Comparison of ENCODE assay signal across 9 mouse cellular contexts in genomic region chr2:65792516-65792915, GRCm38 (mm10). TPM values are rescaled to one million over a fixed set of nuclear protein-coding genes. Genes with fewer than 3 reads are reported as not detected.
DNase-seq lines count a peak whose midpoint lies in the region; ATAC-seq and TF ChIP-seq lines count a peak whose summit lies in the region.
"Had no signal": no experiment of that assay in that cellular context is flagged by ENCODE, and none has a peak within 500 bp of the region (broad histone marks: within the 10 kb centered on the region; RNA-seq: fewer than 3 reads in every experiment).

No protein-coding gene starts in this region.

- H3K27me3 ChIP-seq in kidney, postnatal 0 days (ENCODE audit: insufficient read depth, low read length): no peaks in the 10 kb centered on the region
- no peaks in the 10 kb centered on the region for H3K27me3 ChIP-seq in kidney, embryonic 14.5 days (ENCODE audit: control insufficient read depth, insufficient read depth, low read length)
- no peaks in the 10 kb centered on the region for H3K27me3 ChIP-seq in CH12.LX (replicated peaks)
- no peaks in the 10 kb centered on the region for H3K27me3 ChIP-seq in lung, embryonic 16.5 days (ENCODE audit: control insufficient read depth, insufficient read depth, low read depth, low read length)

- H3K27ac ChIP-seq in kidney, postnatal 0 days: no peak overlapping the region
- H3K27ac ChIP-seq in kidney, embryonic 14.5 days (ENCODE audit: low read depth, low read length): no peak overlapping the region
- H3K27ac ChIP-seq in CH12.LX (ENCODE audit: insufficient read depth, low read depth): no peak overlapping the region
- no peak overlapping the region for H3K27ac ChIP-seq in lung, embryonic 16.5 days (ENCODE audit: low read length)
- H3K27ac ChIP-seq: midbrain, embryonic 12.5 days had no signal

- dilution Hi-C loops in CH12.LX (cut with MboI; ENCODE audit: extremely low pct_ligation_motif_present, extremely low pct_unique_long_range_greater_than_20kb, low sequenced_read_pairs): no loop called here

- H3K4me1 ChIP-seq in kidney, postnatal 0 days (replicated peaks; ENCODE audit: insufficient read depth, low read length): no peaks in the 10 kb centered on the region
- H3K4me1 ChIP-seq in kidney, embryonic 14.5 days (ENCODE audit: control insufficient read depth, insufficient read depth, low read length): no peaks in the 10 kb centered on the region
- peaks cover 0 to 6% of the 10 kb centered on the region in 2 experiments; a peak in 1 of 4 replicates for H3K4me1 ChIP-seq in CH12.LX (ENCODE audit: control insufficient read depth in 1 of 2, insufficient read depth in 2 of 2)
- H3K4me1 ChIP-seq in lung, embryonic 16.5 days (replicated peaks; ENCODE audit: control insufficient read depth, insufficient read depth, low read length): no peaks in the 10 kb centered on the region
- H3K4me1 ChIP-seq: midbrain, embryonic 12.5 days had no signal

- in situ Hi-C loops in CH12.LX (cut with MboI; ENCODE audit: low pct_ligation_motif_present, low pct_unique_long_range_greater_than_20kb, low sequenced_read_pairs): no loop called here

- H3K9me3 ChIP-seq in kidney, postnatal 0 days (replicated peaks; ENCODE audit: low read length): no peaks in the 10 kb centered on the region
- H3K9me3 ChIP-seq in kidney, embryonic 14.5 days (ENCODE audit: control insufficient read depth, low read length): peaks cover 12% of the 10 kb centered on the region
- H3K9me3 ChIP-seq in CH12.LX (replicated peaks; ENCODE audit: low read length): peaks cover 15% of the 10 kb centered on the region
- peaks cover 5% of the 10 kb centered on the region for H3K9me3 ChIP-seq in lung, embryonic 16.5 days (ENCODE audit: control insufficient read depth, low read length)

- TF ChIP-seq RAD21 in CH12.LX (IDR thresholded peaks at IDR 0.05; ENCODE audit: low read depth, low read length): peak; percentile 73

- no peaks in the 10 kb centered on the region for H3K36me3 ChIP-seq in kidney, postnatal 0 days (ENCODE audit: insufficient read depth, low read length)
- H3K36me3 ChIP-seq in kidney, embryonic 14.5 days (ENCODE audit: control insufficient read depth, insufficient read depth, low read length): no peaks in the 10 kb centered on the region
- H3K36me3 ChIP-seq in CH12.LX (replicated peaks in 1 of 2; ENCODE audit: control insufficient read depth in 1 of 2, insufficient read depth in 1 of 2, low read length in 1 of 2): no peaks in the 10 kb centered on the region
- H3K36me3 ChIP-seq in lung, embryonic 16.5 days (ENCODE audit: control insufficient read depth, insufficient read depth, low read length): no peaks in the 10 kb centered on the region

- peak; percentile 83 for TF ChIP-seq CTCF in kidney, postnatal 0 days (IDR thresholded peaks at IDR 0.05; ENCODE audit: low read depth)
- TF ChIP-seq CTCF in CH12.LX (conservative IDR thresholded peaks at IDR 0.05 in 1 of 2, IDR thresholded peaks at IDR 0.05 in 1 of 2; ENCODE audit: low read depth in 2 of 2, low read length in 2 of 2): peak in 1 of 2 experiments; percentile 60; a peak in 2 of 4 replicates

- no peak for TF ChIP-seq POLR2A in CH12.LX (IDR thresholded peaks at IDR 0.05; ENCODE audit: low read depth, low read length)

- no peak overlapping the region for H3K9ac ChIP-seq in kidney, postnatal 0 days (ENCODE audit: low read depth, low read length)
- no peak overlapping the region for H3K9ac ChIP-seq in kidney, embryonic 14.5 days (ENCODE audit: low read depth, low read length)
- H3K9ac ChIP-seq in CH12.LX (ENCODE audit: insufficient read depth, low read depth): no peak overlapping the region
- H3K9ac ChIP-seq in lung, embryonic 16.5 days (ENCODE audit: low read length): no peak overlapping the region; the same call in 1 of the 2 replicates
- H3K9ac ChIP-seq: midbrain, embryonic 12.5 days had no signal

- H3K4me3 ChIP-seq in kidney, postnatal 0 days (replicated peaks; ENCODE audit: low read depth, low read length): no peak overlapping the region
- no peak overlapping the region for H3K4me3 ChIP-seq in kidney, embryonic 14.5 days (ENCODE audit: low read length)
- no peak overlapping the region for H3K4me3 ChIP-seq in CH12.LX (replicated peaks in 1 of 3; ENCODE audit: low read depth in 2 of 3, low read length in 2 of 3, poor library complexity in 1 of 3)
- H3K4me3 ChIP-seq in lung, embryonic 16.5 days (ENCODE audit: low read length): no peak overlapping the region
- H3K4me3 ChIP-seq: midbrain, embryonic 12.5 days had no signal

- ATAC-seq in kidney, postnatal 0 days (replicated peaks; ENCODE audit: low FRiP score, low read depth): no peak
- ATAC-seq in kidney, embryonic 14.5 days (ENCODE audit: low FRiP score, low TSS enrichment): no peak
- ATAC-seq in lung, embryonic 16.5 days (ENCODE audit: low read depth): no peak
- ATAC-seq in monocyte, adult 5-6 weeks (replicated peaks; ENCODE audit: insufficient number of reproducible peaks, low FRiP score, low TSS enrichment, poor library complexity, severe bottlenecking): no peak

- no peak overlapping the region for H3K4me2 ChIP-seq in kidney, postnatal 0 days (ENCODE audit: low read length)
- H3K4me2 ChIP-seq in kidney, embryonic 14.5 days (replicated peaks; ENCODE audit: low read depth, low read length): no peak overlapping the region
- no peak overlapping the region for H3K4me2 ChIP-seq in CH12.LX (ENCODE audit: insufficient read depth, low read depth, poor library complexity, severe bottlenecking)
- H3K4me2 ChIP-seq in lung, embryonic 16.5 days (ENCODE audit: low read depth, low read length): peak overlapping the region; percentile 29; the same call in 1 of the 2 replicates
- H3K4me2 ChIP-seq: midbrain, embryonic 12.5 days had no signal

- DNase-seq in kidney, postnatal 0 days (ENCODE audit: low spot score): peak; percentile 84
- DNase-seq in CH12.LX (ENCODE audit: extremely low read depth): peak; percentile 31
- DNase-seq in brain, adult 2 months (ENCODE audit: low read depth, low spot score): peak; percentile 65
- DNase-seq in right cerebral cortex, postnatal 14 days: no peak
- DNase-seq in spleen, adult 18-20 months: no peak

- WGBS in kidney, postnatal 0 days: 24% methylated on average over 3 of the region's 3 CpGs
- WGBS in kidney, embryonic 14.5 days: 36% methylated on average over 3 of the region's 3 CpGs
- 24% methylated on average over 3 of the region's 3 CpGs for WGBS in lung, embryonic 16.5 days

- no peak for TF ChIP-seq EP300 in CH12.LX (IDR thresholded peaks at IDR 0.05; ENCODE audit: low read length)

- no peaks in the 10 kb centered on the region for H3K79me2 ChIP-seq in CH12.LX (replicated peaks; ENCODE audit: control insufficient read depth, extremely low read depth, insufficient read depth, poor library complexity, severe bottlenecking)

TF ChIP-seq in CH12.LX, 34 proteins besides CTCF, POLR2A, EP300 and RAD21:
- TF ChIP-seq UBTF (IDR thresholded peaks at IDR 0.05; ENCODE audit: low read depth, low read length) (no peak), SMC3 (IDR thresholded peaks at IDR 0.05; ENCODE audit: low read depth, low read length) (peak; percentile 43), GABPA (IDR thresholded peaks at IDR 0.05; ENCODE audit: insufficient replicate concordance, low read depth, low read length) (no peak)

RNA-seq across cellular contexts. Expression of gene Csrnp3, which starts 53.1 kb away (rescaled TPM):
- 1.2 and 1.5 TPM in 2 replicates for polyA plus RNA-seq in kidney, postnatal 0 days (2015; fragmentation: Nextera tagmentation; extraction: Ambion mirVana)
- polyA plus RNA-seq in kidney, embryonic 14.5 days (2014; fragmentation: Nextera tagmentation; extraction: Ambion mirVana): 2.5 and 3.1 TPM in 2 replicates
- total RNA-seq in CH12.LX (2012; rRNA removed): 1.7 and 2.5 TPM in 2 replicates
- total RNA-seq in CH12.LX (2014; rRNA removed): 1.7 and 2.3 TPM in 2 replicates
- polyA plus RNA-seq in CH12.LX (2012; ENCODE audit: insufficient read length, low read depth): 2.0 and 2.2 TPM in 2 replicates
- 0.54 and 0.58 TPM in 2 replicates for polyA plus RNA-seq in lung, embryonic 16.5 days (2015; fragmentation: Nextera tagmentation; extraction: Ambion mirVana)
- not detected in 3 replicates for total RNA-seq in monocyte, adult 5-6 weeks (2017)

Comparison
In these comparisons a context has a peak if more than half of its experiments do, and no peak if none do; other contexts are left out.
1. DNase-seq: peak in kidney, postnatal 0 days (single experiment), CH12.LX (single experiment) and brain, adult 2 months (single experiment); none in right cerebral cortex, postnatal 14 days (single experiment) and spleen, adult 18-20 months (0 of 2).